Mouse (Mus musculus): ENCODE data around the gene Bcar3. TPM values are rescaled to one million over a fixed set of nuclear protein-coding genes. Genes with fewer than 3 reads are reported as not detected.

The Bcar3 gene
- polyA plus RNA-seq, 1 experiment from 2014 or later: 16.9 TPM

GRCm38 (mm10) chr3:122307894-122308671, 14.1 kb downstream of the Bcar3 start:
- Histone ChIP-seq H3K36me3 (ENCODE audit: control insufficient read depth, insufficient read depth, low read length) (no peaks in the 10 kb centered on the region), H3K4me3 (ENCODE audit: low read length) (no peak overlapping the region), H3K4me2 (ENCODE audit: low read depth, low read length) (no peak overlapping the region), H3K27me3 (ENCODE audit: control insufficient read depth, insufficient read depth, low read depth, low read length) (no peaks in the 10 kb centered on the region), H3K9me3 (ENCODE audit: control insufficient read depth, low read length) (no peaks in the 10 kb centered on the region), H3K9ac (ENCODE audit: low read length) (no peak overlapping the region), H3K4me1 (replicated peaks; ENCODE audit: control insufficient read depth, insufficient read depth, low read length) (no peaks in the 10 kb centered on the region), H3K27ac (ENCODE audit: low read length) (no peak overlapping the region)
- WGBS: 35% methylated on average over 4 of the region's 4 CpGs
- ATAC-seq (ENCODE audit: low read depth): peak; percentile 35; the same call in 1 of the 2 replicates

DNA sequence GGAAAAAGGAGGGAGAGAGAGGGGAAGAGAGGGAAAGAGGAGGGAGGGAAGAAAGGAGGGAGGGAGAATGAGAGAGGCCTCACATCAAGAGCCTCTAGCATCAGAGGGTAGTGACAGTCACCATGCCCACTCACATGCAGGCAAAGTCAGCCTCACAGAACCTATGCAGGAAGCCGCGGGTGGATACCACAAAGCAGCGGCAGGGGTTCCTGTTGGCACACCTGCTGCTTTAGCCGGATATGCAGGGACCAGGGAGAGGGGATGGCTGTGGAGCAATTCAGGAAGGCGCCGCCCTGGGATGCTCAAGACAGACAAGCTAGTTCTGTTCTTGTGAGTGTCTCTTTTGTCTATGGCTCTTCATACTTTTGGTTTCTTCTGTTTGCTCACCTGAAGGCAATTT, 15.0 kb downstream of the Bcar3 start:
- no peak overlapping the region for H3K4me2 ChIP-seq (ENCODE audit: low read depth, low read length)
- no peaks in the 10 kb centered on the region for H3K9me3 ChIP-seq (ENCODE audit: control insufficient read depth, low read length)
- no peaks in the 10 kb centered on the region for H3K36me3 ChIP-seq (ENCODE audit: control insufficient read depth, insufficient read depth, low read length)
- 23% methylated on average over 6 of the region's 6 CpGs for WGBS
- no peak for ATAC-seq (ENCODE audit: low read depth)
- H3K4me1 ChIP-seq (replicated peaks; ENCODE audit: control insufficient read depth, insufficient read depth, low read length): no peaks in the 10 kb centered on the region; the same call in 1 of the 2 replicates
- no peak overlapping the region for H3K27ac ChIP-seq (ENCODE audit: low read length)
- no peaks in the 10 kb centered on the region for H3K27me3 ChIP-seq (ENCODE audit: control insufficient read depth, insufficient read depth, low read depth, low read length)
- no peak overlapping the region for H3K4me3 ChIP-seq (ENCODE audit: low read length)
- H3K9ac ChIP-seq (ENCODE audit: low read length): no peak overlapping the region

DNA sequence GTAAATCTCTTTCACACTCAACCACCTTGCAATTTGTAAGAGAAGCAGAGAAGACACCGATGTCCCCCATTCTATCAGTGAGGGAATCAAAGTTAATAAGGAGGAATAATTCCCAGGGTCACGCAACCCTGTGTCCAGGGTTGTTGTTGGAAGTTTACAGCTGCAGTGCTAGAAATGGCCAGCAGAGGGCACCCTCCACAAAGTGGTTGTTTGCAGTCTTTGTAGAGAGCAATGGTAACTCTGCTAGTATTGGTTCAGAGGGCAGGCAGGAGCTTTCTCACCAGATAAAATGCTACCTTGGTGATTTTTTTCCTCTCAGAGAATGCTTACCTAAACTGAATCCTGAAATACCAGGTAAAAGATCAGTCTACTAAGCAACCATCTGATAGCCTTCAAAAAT, 18.1 kb downstream of the Bcar3 start:
- no peak overlapping the region for H3K4me2 ChIP-seq (ENCODE audit: low read depth, low read length)
- no peaks in the 10 kb centered on the region for H3K36me3 ChIP-seq (ENCODE audit: control insufficient read depth, insufficient read depth, low read length)
- peak; percentile 34; the same call in 1 of the 2 replicates for ATAC-seq (ENCODE audit: low read depth)
- no peak overlapping the region for H3K4me3 ChIP-seq (ENCODE audit: low read length)
- H3K27ac ChIP-seq (ENCODE audit: low read length): no peak overlapping the region
- H3K4me1 ChIP-seq (replicated peaks; ENCODE audit: control insufficient read depth, insufficient read depth, low read length): peaks cover 4% of the 10 kb centered on the region
- no peaks in the 10 kb centered on the region for H3K9me3 ChIP-seq (ENCODE audit: control insufficient read depth, low read length)
- no peak overlapping the region for H3K9ac ChIP-seq (ENCODE audit: low read length)
- WGBS: 7% methylated on average over 2 of the region's 2 CpGs
- no peaks in the 10 kb centered on the region for H3K27me3 ChIP-seq (ENCODE audit: control insufficient read depth, insufficient read depth, low read depth, low read length)

DNA sequence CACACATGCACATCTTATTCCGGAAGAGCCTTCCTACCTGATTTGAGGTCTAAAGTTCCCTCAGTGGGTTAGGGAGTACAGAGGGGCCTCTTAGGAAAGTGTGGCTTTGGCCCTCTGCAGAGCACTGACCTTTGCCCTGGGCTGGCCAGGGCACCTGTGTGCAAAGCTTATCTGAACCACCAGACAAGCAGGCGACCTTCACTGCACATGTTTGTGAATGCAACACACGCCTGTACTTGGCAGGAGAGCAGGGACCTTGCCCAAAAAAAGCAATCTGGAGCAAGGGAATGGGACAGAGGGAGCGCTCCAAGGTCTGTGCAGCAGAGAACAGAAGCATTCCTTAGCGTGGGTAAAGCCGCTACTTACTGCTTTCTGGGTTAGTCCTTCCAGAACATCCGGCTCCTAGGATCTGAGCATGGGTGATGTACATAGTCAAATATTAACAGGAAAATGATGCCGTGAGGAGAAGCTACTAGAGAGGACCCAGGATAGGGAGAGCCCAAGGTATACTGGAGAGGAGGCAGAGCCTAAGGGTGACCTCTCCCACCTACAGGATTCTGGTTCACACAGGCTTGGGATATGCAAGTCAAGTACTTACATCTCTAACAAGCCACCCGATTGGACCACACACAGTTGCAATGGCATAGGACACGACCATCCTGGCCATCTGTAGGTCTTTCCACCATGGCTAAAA, 19.1 kb downstream of the Bcar3 start:
- no peak for ATAC-seq (ENCODE audit: low read depth)
- WGBS: 63% methylated on average over 10 of the region's 10 CpGs

DNA sequence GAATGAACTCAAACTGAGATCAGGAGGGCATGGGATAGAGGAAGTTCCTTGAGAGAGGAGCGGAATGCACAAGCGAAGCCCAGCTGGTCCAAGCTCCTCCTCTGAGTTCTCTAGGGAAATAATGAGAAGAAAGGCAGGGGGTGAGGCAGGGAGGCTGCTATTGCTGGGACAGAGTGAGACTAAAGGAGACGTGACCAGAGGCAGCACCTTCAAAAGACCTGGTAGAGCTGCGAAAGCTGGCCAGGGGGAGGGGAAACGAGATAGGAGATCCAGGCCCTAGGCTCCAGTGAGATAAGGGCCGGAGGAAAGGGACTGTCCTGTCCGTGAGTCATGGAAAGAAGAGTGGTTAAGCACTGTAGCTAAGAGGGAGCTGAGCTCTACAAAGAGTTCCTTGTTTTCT, 20.0 kb downstream of the Bcar3 start:
- H3K27me3 ChIP-seq (ENCODE audit: control insufficient read depth, insufficient read depth, low read depth, low read length): no peaks in the 10 kb centered on the region

More for the DNA sequence above, 19.1 kb downstream of the Bcar3 start:
- Histone ChIP-seq H3K36me3 (ENCODE audit: control insufficient read depth, insufficient read depth, low read length) (no peaks in the 10 kb centered on the region), H3K4me2 (ENCODE audit: low read depth, low read length) (no peak overlapping the region), H3K4me3 (ENCODE audit: low read length) (no peak overlapping the region), H3K27me3 (ENCODE audit: control insufficient read depth, insufficient read depth, low read depth, low read length) (no peaks in the 10 kb centered on the region), H3K27ac (ENCODE audit: low read length) (no peak overlapping the region), H3K4me1 (replicated peaks; ENCODE audit: control insufficient read depth, insufficient read depth, low read length) (peaks cover 7% of the 10 kb centered on the region), H3K9ac (ENCODE audit: low read length) (no peak overlapping the region), H3K9me3 (ENCODE audit: control insufficient read depth, low read length) (no peaks in the 10 kb centered on the region)

GRCm38 (mm10) chr3:122316621-122317020, 22.7 kb downstream of the Bcar3 start:
- ATAC-seq (ENCODE audit: low read depth): peak; percentile 93
- 16% methylated on average over 11 of the region's 11 CpGs for WGBS
- peak overlapping the region; percentile 53 for H3K4me2 ChIP-seq (ENCODE audit: low read depth, low read length)
- no peak overlapping the region; the same call in 1 of the 2 replicates for H3K9ac ChIP-seq (ENCODE audit: low read length)
- H3K4me1 ChIP-seq (replicated peaks; ENCODE audit: control insufficient read depth, insufficient read depth, low read length): peaks cover 7% of the 10 kb centered on the region
- no peaks in the 10 kb centered on the region for H3K36me3 ChIP-seq (ENCODE audit: control insufficient read depth, insufficient read depth, low read length)
- H3K9me3 ChIP-seq (ENCODE audit: control insufficient read depth, low read length): no peaks in the 10 kb centered on the region
- peak overlapping the region; percentile 20; the same call in 1 of the 2 replicates for H3K4me3 ChIP-seq (ENCODE audit: low read length)
- peak overlapping the region; percentile 68 for H3K27ac ChIP-seq (ENCODE audit: low read length)
- no peaks in the 10 kb centered on the region for H3K27me3 ChIP-seq (ENCODE audit: control insufficient read depth, insufficient read depth, low read depth, low read length)

More for the DNA sequence above, 20.0 kb downstream of the Bcar3 start:
- Histone ChIP-seq H3K4me1 (replicated peaks; ENCODE audit: control insufficient read depth, insufficient read depth, low read length) (peaks cover 7% of the 10 kb centered on the region), H3K36me3 (ENCODE audit: control insufficient read depth, insufficient read depth, low read length) (no peaks in the 10 kb centered on the region), H3K9me3 (ENCODE audit: control insufficient read depth, low read length) (no peaks in the 10 kb centered on the region), H3K9ac (ENCODE audit: low read length) (no peak overlapping the region), H3K27ac (ENCODE audit: low read length) (no peak overlapping the region), H3K4me3 (ENCODE audit: low read length) (no peak overlapping the region), H3K4me2 (ENCODE audit: low read depth, low read length) (no peak overlapping the region)
- ATAC-seq (ENCODE audit: low read depth): no peak
- 52% methylated on average over 7 of the region's 7 CpGs for WGBS

DNA sequence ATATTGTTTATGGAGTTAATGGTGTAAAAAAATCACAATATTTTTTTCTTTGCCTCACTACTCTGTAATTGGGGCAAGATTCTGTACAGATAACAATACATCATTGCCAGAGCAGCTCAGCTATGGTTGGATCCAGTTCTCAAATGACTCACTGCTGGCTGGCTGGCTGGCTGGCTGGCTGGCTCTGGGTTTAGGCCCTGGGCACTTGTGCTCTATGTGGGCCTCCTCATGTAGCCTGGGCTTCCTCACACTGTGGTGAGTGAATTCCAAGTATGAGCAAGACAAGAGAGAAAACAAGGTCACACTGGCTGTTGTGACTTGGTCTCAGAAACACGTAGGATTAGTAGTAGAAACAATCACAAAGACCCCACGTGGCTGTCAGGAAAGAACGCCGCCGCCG, 23.4 kb downstream of the Bcar3 start:
- Histone ChIP-seq H3K9ac (ENCODE audit: low read length) (peak overlapping the region; percentile 30; the same call in 1 of the 2 replicates), H3K9me3 (ENCODE audit: control insufficient read depth, low read length) (no peaks in the 10 kb centered on the region), H3K4me1 (replicated peaks; ENCODE audit: control insufficient read depth, insufficient read depth, low read length) (peaks cover 7% of the 10 kb centered on the region), H3K4me2 (ENCODE audit: low read depth, low read length) (peak overlapping the region; percentile 53; the same call in 1 of the 2 replicates), H3K36me3 (ENCODE audit: control insufficient read depth, insufficient read depth, low read length) (no peaks in the 10 kb centered on the region), H3K27me3 (ENCODE audit: control insufficient read depth, insufficient read depth, low read depth, low read length) (no peaks in the 10 kb centered on the region), H3K4me3 (ENCODE audit: low read length) (no peak overlapping the region), H3K27ac (ENCODE audit: low read length) (peak overlapping the region; percentile 68)
- ATAC-seq (ENCODE audit: low read depth): no peak
- 86% methylated on average over 6 of the region's 6 CpGs for WGBS

DNA sequence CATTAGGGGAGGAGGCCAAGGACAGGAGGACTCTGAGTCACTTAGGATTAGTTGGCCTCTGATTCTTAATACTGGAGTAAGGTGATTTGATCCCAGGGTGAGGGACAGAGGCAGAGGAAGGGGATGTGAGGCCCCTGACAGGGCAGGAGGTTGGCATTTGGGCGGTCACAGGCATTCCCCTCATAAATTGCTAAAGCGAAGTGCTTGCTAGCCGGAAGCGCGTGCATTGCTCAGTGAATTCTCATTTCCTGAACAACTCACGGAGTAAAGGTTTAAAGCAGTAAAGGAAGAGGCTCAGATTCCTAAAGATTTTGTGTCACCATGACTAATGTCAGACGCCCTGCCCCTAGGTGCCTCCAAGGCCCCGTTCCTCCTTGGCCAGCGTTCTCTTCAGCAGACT, 28.3 kb downstream of the Bcar3 start:
- WGBS: 63% methylated on average over 9 of the region's 9 CpGs
- Histone ChIP-seq H3K9me3 (ENCODE audit: control insufficient read depth, low read length) (no peaks in the 10 kb centered on the region), H3K27me3 (ENCODE audit: control insufficient read depth, insufficient read depth, low read depth, low read length) (no peaks in the 10 kb centered on the region), H3K9ac (ENCODE audit: low read length) (no peak overlapping the region), H3K4me2 (ENCODE audit: low read depth, low read length) (no peak overlapping the region), H3K4me1 (replicated peaks; ENCODE audit: control insufficient read depth, insufficient read depth, low read length) (peaks cover 1% of the 10 kb centered on the region), H3K36me3 (ENCODE audit: control insufficient read depth, insufficient read depth, low read length) (no peaks in the 10 kb centered on the region), H3K27ac (ENCODE audit: low read length) (no peak overlapping the region), H3K4me3 (ENCODE audit: low read length) (no peak overlapping the region)
- no peak for ATAC-seq (ENCODE audit: low read depth)

DNA sequence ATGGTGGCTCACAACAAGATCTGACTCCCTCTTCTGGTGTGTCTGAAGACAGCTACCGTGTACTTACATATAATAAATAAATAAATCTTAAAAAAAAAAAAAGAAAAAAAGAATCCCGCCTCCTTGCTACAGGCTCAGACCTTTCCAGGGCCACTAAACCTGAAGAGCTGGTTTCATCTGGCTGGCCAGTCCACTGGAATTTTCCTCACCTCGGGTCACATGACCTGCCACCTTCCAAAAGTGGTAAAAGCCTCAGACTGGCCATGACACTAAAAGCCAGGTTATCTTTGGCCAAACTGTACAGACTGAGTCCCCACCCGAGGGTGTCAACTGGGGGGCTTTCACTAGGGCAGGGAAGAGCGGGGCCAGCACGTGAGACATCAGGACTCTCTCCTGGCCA, 29.9 kb downstream of the Bcar3 start:
- Histone ChIP-seq H3K27ac (ENCODE audit: low read length) (no peak overlapping the region), H3K36me3 (ENCODE audit: control insufficient read depth, insufficient read depth, low read length) (no peaks in the 10 kb centered on the region)

More for the DNA sequence above, 29.9 kb downstream of the Bcar3 start:
- Histone ChIP-seq H3K4me1 (replicated peaks; ENCODE audit: control insufficient read depth, insufficient read depth, low read length) (no peaks in the 10 kb centered on the region; the same call in 1 of the 2 replicates), H3K27me3 (ENCODE audit: control insufficient read depth, insufficient read depth, low read depth, low read length) (no peaks in the 10 kb centered on the region), H3K4me3 (ENCODE audit: low read length) (no peak overlapping the region), H3K4me2 (ENCODE audit: low read depth, low read length) (no peak overlapping the region), H3K9me3 (ENCODE audit: control insufficient read depth, low read length) (no peaks in the 10 kb centered on the region), H3K9ac (ENCODE audit: low read length) (no peak overlapping the region)
- no peak for ATAC-seq (ENCODE audit: low read depth)
- WGBS: 67% methylated on average over 6 of the region's 6 CpGs
